Mouse (Mus musculus) lung, postnatal 0 days (tissue): ENCODE results near the gene Frat1. TPM values are rescaled to one million over a fixed set of nuclear protein-coding genes. Genes with fewer than 3 reads are reported as not detected.

Experiments used
- ATAC-seq: fragments of 200-750 bp; cut with Nextera tagmentation; 2 replicates; pipeline ENCODE4 v1.8.0; 2017; ENCODE audit warnings: moderate library complexity
- DNase-seq: peaks from one replicate; pipeline ENCODE4 v3.0.0-alpha.2; 2016; ENCODE audit warnings: low spot score
- H3K27ac ChIP-seq: fragments of 300-500 bp; sonication (generic); 2 replicates; pipeline ENCODE4 v1.5.1; 2014; ENCODE audit warnings: antibody characterized with exemption, mild to moderate bottlenecking, low read length, mixed read lengths
- H3K27me3 ChIP-seq: fragments of 300-500 bp; sonication (generic); replicated peaks from 2 replicates; pipeline ENCODE4 v1.6.1; 2014; ENCODE audit warnings: low read length, mixed read lengths; ENCODE audit not compliant: insufficient read depth
- H3K36me3 ChIP-seq: fragments of 300-500 bp; sonication (generic); 2 replicates; pipeline ENCODE4 v1.6.1; 2014; ENCODE audit warnings: low read length, mixed read lengths; ENCODE audit not compliant: insufficient read depth
- H3K4me1 ChIP-seq: fragments of 300-500 bp; sonication (generic); 2 replicates; pipeline ENCODE4 v1.6.1; 2014; ENCODE audit warnings: antibody characterized with exemption, low read depth, low read length, mixed read lengths; ENCODE audit not compliant: insufficient read depth
- H3K4me2 ChIP-seq: fragments of 300-500 bp; sonication (generic); replicated peaks from 2 replicates; pipeline ENCODE4 v1.6.1; 2014; ENCODE audit warnings: low read depth, mild to moderate bottlenecking, low read length, moderate library complexity, mixed read lengths
- H3K4me3 ChIP-seq: fragments of 300-500 bp; sonication (generic); 2 replicates; pipeline ENCODE4 v1.5.1; 2014; ENCODE audit warnings: low read depth, low read length
- H3K9ac ChIP-seq: fragments of 300-500 bp; sonication (generic); replicated peaks from 2 replicates; pipeline ENCODE4 v1.6.1; 2014; ENCODE audit warnings: low read depth, mild to moderate bottlenecking
- H3K9me3 ChIP-seq: fragments of 300-500 bp; sonication (generic); 2 replicates; pipeline ENCODE4 v1.6.1; 2016; ENCODE audit warnings: low read length, mixed read lengths
- CTCF ChIP-seq: IDR thresholded peaks from 2 replicates; pipeline ENCODE4 v1.5.1; 2016; ENCODE audit warnings: antibody characterized with exemption, mild to moderate bottlenecking
- EP300 ChIP-seq: IDR thresholded peaks from 2 replicates; pipeline ENCODE4 v1.6.1; 2016; ENCODE audit warnings: antibody characterized with exemption, mild to moderate bottlenecking, control low read depth
- WGBS: fragments of 180-500 bp; shearing (Covaris S2); extraction: QIAGEN DNeasy Blood & Tissue Kit; methylation state at CpG from one replicate; pipeline ENCODE4 v1.1.7; 2014; 5-methylcytosine and 5-hydroxymethylcytosine counted together
- polyA plus RNA-seq: library from polyadenylated mRNA; unstranded; fragments of >200 nt; fragmentation: Nextera tagmentation; extraction: Ambion mirVana; gene quantifications from 2 replicates; pipeline ENCODE4 v1.2.1, GENCODE M21; 2015

The Frat1 gene
- polyA plus RNA-seq, 1 experiment from 2014 or later: 14.1 TPM

- H3K27ac ChIP-seq: no peak overlapping the region
- H3K9ac ChIP-seq: no peak overlapping the region
- no peak for DNase-seq
- H3K9me3 ChIP-seq: no peaks in the 10 kb centered on the region
- 0 out of 2 replicates have a peak, but pooled peaks cover 5% of the 10 kb centered on the region for H3K27me3 ChIP-seq
- WGBS: 18% methylated on average over 14 of the region's 14 CpGs
- peaks cover 4% of the 10 kb centered on the region for H3K4me1 ChIP-seq
- H3K4me3 ChIP-seq: peak overlapping the region; percentile 69; the same call in 1 of the 2 replicates
- no peaks in the 10 kb centered on the region for H3K36me3 ChIP-seq
- TF ChIP-seq EP300 (no peak), CTCF (no peak)
- peak overlapping the region; percentile 98 for H3K4me2 ChIP-seq
- ATAC-seq: no peak
These were observed 2.1 kb downstream of the Frat1 start for GRCm38 (mm10) chr19:41831718-41832391.

- no peak for ATAC-seq
- H3K4me2 ChIP-seq: no peak overlapping the region
- 83% methylated on average over 13 of the region's 13 CpGs for WGBS
- H3K27ac ChIP-seq: no peak overlapping the region
- H3K4me1 ChIP-seq: peaks cover 4% of the 10 kb centered on the region
- DNase-seq: no peak
- TF ChIP-seq CTCF: no peak
- TF ChIP-seq EP300: no peak
- H3K4me3 ChIP-seq: no peak overlapping the region
- no peak overlapping the region for H3K9ac ChIP-seq
- H3K9me3 ChIP-seq: no peaks in the 10 kb centered on the region
- H3K36me3 ChIP-seq: no peaks in the 10 kb centered on the region
- H3K27me3 ChIP-seq: 0 out of 2 replicates have a peak, but pooled peaks cover 5% of the 10 kb centered on the region
These were observed 2.9 kb downstream of the Frat1 start for GRCm38 (mm10) chr19:41832501-41833201.

- H3K4me3 ChIP-seq: no peak overlapping the region
- no peak for DNase-seq
- no peaks in the 10 kb centered on the region for H3K9me3 ChIP-seq
- H3K4me2 ChIP-seq: no peak overlapping the region
- peaks cover 4% of the 10 kb centered on the region for H3K4me1 ChIP-seq
- 0 out of 2 replicates have a peak, but pooled peaks cover 5% of the 10 kb centered on the region for H3K27me3 ChIP-seq
- H3K36me3 ChIP-seq: no peaks in the 10 kb centered on the region
- no peak overlapping the region for H3K9ac ChIP-seq
- ATAC-seq: no peak
- WGBS: 53% methylated on average over 6 of the region's 6 CpGs
- no peak for TF ChIP-seq CTCF
- no peak for TF ChIP-seq EP300
- no peak overlapping the region for H3K27ac ChIP-seq
These were observed 5.6 kb downstream of the Frat1 start for GRCm38 (mm10) chr19:41835407-41835806.

- 0 out of 2 replicates have a peak, but pooled peaks cover 5% of the 10 kb centered on the region for H3K27me3 ChIP-seq
- H3K27ac ChIP-seq: no peak overlapping the region
- H3K4me1 ChIP-seq: peaks cover 4% of the 10 kb centered on the region
- peak; percentile 62 for ATAC-seq
- no peak overlapping the region for H3K4me3 ChIP-seq
- TF ChIP-seq CTCF (no peak), EP300 (no peak)
- H3K9me3 ChIP-seq: no peaks in the 10 kb centered on the region
- 2% methylated on average over 6 of the region's 6 CpGs for WGBS
- H3K4me2 ChIP-seq: no peak overlapping the region
- no peak overlapping the region for H3K9ac ChIP-seq
- peak; percentile 59 for DNase-seq
- H3K36me3 ChIP-seq: no peaks in the 10 kb centered on the region
These were observed 6.0 kb downstream of the Frat1 start for GRCm38 (mm10) chr19:41835816-41836215.

- H3K27ac ChIP-seq: no peak overlapping the region
- H3K9me3 ChIP-seq: no peaks in the 10 kb centered on the region
- no peak overlapping the region for H3K4me3 ChIP-seq
- ATAC-seq (no peak), DNase-seq (no peak)
- H3K9ac ChIP-seq: no peak overlapping the region
- 0 out of 2 replicates have a peak, but pooled peaks cover 5% of the 10 kb centered on the region for H3K27me3 ChIP-seq
- no peaks in the 10 kb centered on the region for H3K36me3 ChIP-seq
- no peak for TF ChIP-seq CTCF
- no peak for TF ChIP-seq EP300
- H3K4me1 ChIP-seq: no peaks in the 10 kb centered on the region; the same call in 1 of the 2 replicates
- no peak overlapping the region for H3K4me2 ChIP-seq
- WGBS: 55% methylated on average over 3 of the region's 3 CpGs
These were observed 6.9 kb downstream of the Frat1 start for GRCm38 (mm10) chr19:41836719-41837118.

GRCm38 (mm10) chr19:41837194-41837916 lies 7.6 kb downstream of the Frat1 start:
- peak overlapping the region; percentile 22 for H3K4me2 ChIP-seq
- 0 out of 2 replicates have a peak, but pooled peaks cover 4% of the 10 kb centered on the region for H3K27me3 ChIP-seq
- WGBS: 42% methylated on average over 9 of the region's 9 CpGs
- DNase-seq: no peak
- no peak overlapping the region for H3K27ac ChIP-seq
- H3K4me3 ChIP-seq: no peak overlapping the region
- no peak overlapping the region for H3K9ac ChIP-seq
- no peak for TF ChIP-seq CTCF
- TF ChIP-seq EP300: no peak
- no peaks in the 10 kb centered on the region for H3K9me3 ChIP-seq
- no peak for ATAC-seq
- H3K36me3 ChIP-seq: no peaks in the 10 kb centered on the region
- no peaks in the 10 kb centered on the region for H3K4me1 ChIP-seq
